Mouse (Mus musculus): ENCODE measurements around the gene Olfr1176. TPM values are rescaled to one million over a fixed set of nuclear protein-coding genes. Genes with fewer than 3 reads are reported as not detected.

The Olfr1176 gene
- total RNA-seq (2021): not detected

- DNase-seq (ENCODE audit: extremely low spot score in 1 of 2, low spot score in 1 of 2): no peak
Observed at GRCm38 (mm10) chr2:88336421-88336820, at the start of gene Olfr1176. Gene Olfr1176 (plus strand): TSS chr2:88336721.

- no peak for DNase-seq (ENCODE audit: extremely low spot score in 1 of 2, low spot score in 1 of 2)
Observed at GRCm38 (mm10) chr2:88315035-88315434, 21.5 kb upstream of the Olfr1176 start, which contains the start of gene Olfr1174-ps. Gene Olfr1174-ps (minus strand): TSS chr2:88315135.

- DNase-seq (ENCODE audit: extremely low spot score in 1 of 2, low spot score in 1 of 2): no peak
Observed at GRCm38 (mm10) chr2:88327115-88327514, 9.4 kb upstream of the Olfr1176 start, which contains the start of gene Olfr1175-ps. Gene Olfr1175-ps (minus strand): TSS chr2:88327215.

- no peak for DNase-seq (ENCODE audit: extremely low spot score in 1 of 2, low spot score in 1 of 2)
Observed at GRCm38 (mm10) chr2:88346392-88346791, 9.9 kb downstream of the Olfr1176 start, which contains the start of gene Olfr1177-ps. Gene Olfr1177-ps (minus strand): TSS chr2:88346492.

DNA sequence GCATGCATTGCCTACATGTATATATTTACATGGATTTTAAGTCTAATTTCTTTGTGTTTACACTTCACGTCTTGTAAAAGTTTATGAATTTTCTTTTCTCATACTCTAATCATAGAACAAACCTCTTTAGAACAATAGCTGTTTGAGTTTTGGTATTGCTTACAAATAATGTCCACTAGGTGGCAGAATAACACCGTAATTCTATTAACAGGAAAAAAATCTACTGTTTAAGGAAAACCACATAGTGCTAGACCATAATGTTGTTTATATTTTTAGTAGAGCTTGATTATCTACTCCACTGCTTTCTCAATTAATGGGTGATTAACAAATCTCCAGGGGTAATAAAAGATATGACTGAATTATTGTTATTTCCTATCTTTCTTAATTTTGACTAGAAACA, 19.8 kb downstream of the Olfr1176 start:
- no peak for DNase-seq (ENCODE audit: extremely low spot score in 1 of 2, low spot score in 1 of 2)

GRCm38 (mm10) chr2:88386762-88387161, 50.2 kb downstream of the Olfr1176 start, which contains the start of gene Olfr1178:
Gene Olfr1178 (plus strand): TSS chr2:88387062.
- DNase-seq (ENCODE audit: extremely low spot score in 1 of 2, low spot score in 1 of 2): no peak

Other genes starting within 250 kb of the Olfr1176 start
- gene Olfr1164, start 242.8 kb upstream of the Olfr1176 start, total RNA-seq (2021): not detected
- not detected for gene Olfr1166, start 208.4 kb upstream of the Olfr1176 start, total RNA-seq (2021)
- not detected for gene Olfr1167, start 181.5 kb upstream of the Olfr1176 start, total RNA-seq (2021)
- not detected for gene Olfr1168, start 154.8 kb upstream of the Olfr1176 start, total RNA-seq (2021)
- gene Olfr1170, start 108.4 kb upstream of the Olfr1176 start, total RNA-seq (2021): not detected
- not detected for gene Olfr1173, start 56.8 kb upstream of the Olfr1176 start, total RNA-seq (2021)
- not detected for gene Olfr1174-ps, start 21.6 kb upstream of the Olfr1176 start, total RNA-seq (2021)
- gene Olfr1175-ps, start 9.5 kb upstream of the Olfr1176 start, total RNA-seq (2021): not detected
- not detected for gene Olfr1177-ps, start 9.8 kb downstream of the Olfr1176 start, total RNA-seq (2021)
- not detected for gene Olfr1178, start 50.3 kb downstream of the Olfr1176 start, total RNA-seq (2021)
- gene Olfr1179, start 69.7 kb downstream of the Olfr1176 start, total RNA-seq (2021): not detected
- gene Olfr1180, start 82.4 kb downstream of the Olfr1176 start, total RNA-seq (2021): not detected
- gene Olfr1181, start 89.5 kb downstream of the Olfr1176 start, total RNA-seq (2021): not detected
- gene Gm13757, start 112.4 kb downstream of the Olfr1176 start, total RNA-seq (2021): not detected
- gene Olfr1183, start 118.1 kb downstream of the Olfr1176 start, total RNA-seq (2021): not detected
- not detected for gene Olfr1184, start 146.9 kb downstream of the Olfr1176 start, total RNA-seq (2021)
- not detected for gene Olfr1185-ps1, start 156.6 kb downstream of the Olfr1176 start, total RNA-seq (2021)
- gene Olfr1186, start 181.8 kb downstream of the Olfr1176 start, total RNA-seq (2021): not detected
- not detected for gene Olfr1188, start 220.2 kb downstream of the Olfr1176 start, total RNA-seq (2021)
- gene Olfr1189, start 249.7 kb downstream of the Olfr1176 start, total RNA-seq (2021): not detected

All from layer of hippocampus, postnatal 25 days (tissue).